Mouse (Mus musculus) intestine, postnatal 0 days (tissue): Measurements from ENCODE around the gene Gjc2. TPM values are rescaled to one million over a fixed set of nuclear protein-coding genes. Genes with fewer than 3 reads are reported as not detected.
A peak's percentile ranks its signal among the peaks of the same experiment; 100 is the strongest.

ENCODE experiments used
- ATAC-seq: fragments of 200-750 bp; cut with Nextera tagmentation; 2 replicates; pipeline ENCODE4 v1.8.0; 2017; ENCODE audit warnings: mild to moderate bottlenecking, moderate TSS enrichment, moderate library complexity
- H3K27ac ChIP-seq: fragments of 300-500 bp; sonication (generic); 2 replicates; pipeline ENCODE4 v1.5.1; 2014; ENCODE audit warnings: mild to moderate bottlenecking, low read depth, low read length, moderate library complexity
- H3K27me3 ChIP-seq: fragments of 300-500 bp; sonication (generic); replicated peaks from 2 replicates; pipeline ENCODE4 v1.6.1; 2014; ENCODE audit warnings: low read length, mixed read lengths; ENCODE audit not compliant: control insufficient read depth, insufficient read depth
- H3K36me3 ChIP-seq: fragments of 300-500 bp; sonication (generic); 2 replicates; pipeline ENCODE4 v1.6.1; 2014; ENCODE audit warnings: mild to moderate bottlenecking, moderate library complexity; ENCODE audit not compliant: control insufficient read depth, insufficient read depth
- H3K4me1 ChIP-seq: fragments of 300-500 bp; sonication (generic); replicated peaks from 2 replicates; pipeline ENCODE4 v1.6.1; 2014; ENCODE audit warnings: antibody characterized with exemption, low read length, mixed read lengths; ENCODE audit not compliant: control insufficient read depth, insufficient read depth
- H3K4me2 ChIP-seq: fragments of 300-500 bp; sonication (generic); replicated peaks from 2 replicates; pipeline ENCODE4 v1.6.1; 2014; ENCODE audit warnings: low read depth, mild to moderate bottlenecking, moderate library complexity
- H3K4me3 ChIP-seq: fragments of 300-500 bp; sonication (generic); 2 replicates; pipeline ENCODE4 v1.5.1; 2014; ENCODE audit warnings: low read depth, low read length
- H3K9ac ChIP-seq: fragments of 300-500 bp; sonication (generic); 2 replicates; pipeline ENCODE4 v1.6.1; 2014; ENCODE audit warnings: mild to moderate bottlenecking, low read depth, low read length
- H3K9me3 ChIP-seq: fragments of 300-500 bp; sonication (generic); 2 replicates; pipeline ENCODE4 v1.6.1; 2016; ENCODE audit warnings: mixed run types; ENCODE audit not compliant: control insufficient read depth
- CTCF ChIP-seq: sonication (generic); IDR thresholded peaks from 2 replicates; pipeline ENCODE4 v1.5.1; 2016; ENCODE audit warnings: low read depth, mild to moderate bottlenecking, control low read depth, antibody characterized with exemption, moderate library complexity
- WGBS: fragments of 180-500 bp; shearing (Covaris S2); extraction: QIAGEN DNeasy Blood & Tissue Kit; methylation state at CpG from one replicate; pipeline ENCODE4 v1.1.7; 2014; 5-methylcytosine and 5-hydroxymethylcytosine counted together
- polyA plus RNA-seq: library from polyadenylated mRNA; unstranded; fragments of >200 nt; fragmentation: Nextera tagmentation; extraction: Ambion mirVana; gene quantifications from 2 replicates; pipeline ENCODE4 v1.2.1, GENCODE M21; 2015

Gene Gjc2
- polyA plus RNA-seq, 1 experiment from 2014 or later: 2.2 TPM

DNA sequence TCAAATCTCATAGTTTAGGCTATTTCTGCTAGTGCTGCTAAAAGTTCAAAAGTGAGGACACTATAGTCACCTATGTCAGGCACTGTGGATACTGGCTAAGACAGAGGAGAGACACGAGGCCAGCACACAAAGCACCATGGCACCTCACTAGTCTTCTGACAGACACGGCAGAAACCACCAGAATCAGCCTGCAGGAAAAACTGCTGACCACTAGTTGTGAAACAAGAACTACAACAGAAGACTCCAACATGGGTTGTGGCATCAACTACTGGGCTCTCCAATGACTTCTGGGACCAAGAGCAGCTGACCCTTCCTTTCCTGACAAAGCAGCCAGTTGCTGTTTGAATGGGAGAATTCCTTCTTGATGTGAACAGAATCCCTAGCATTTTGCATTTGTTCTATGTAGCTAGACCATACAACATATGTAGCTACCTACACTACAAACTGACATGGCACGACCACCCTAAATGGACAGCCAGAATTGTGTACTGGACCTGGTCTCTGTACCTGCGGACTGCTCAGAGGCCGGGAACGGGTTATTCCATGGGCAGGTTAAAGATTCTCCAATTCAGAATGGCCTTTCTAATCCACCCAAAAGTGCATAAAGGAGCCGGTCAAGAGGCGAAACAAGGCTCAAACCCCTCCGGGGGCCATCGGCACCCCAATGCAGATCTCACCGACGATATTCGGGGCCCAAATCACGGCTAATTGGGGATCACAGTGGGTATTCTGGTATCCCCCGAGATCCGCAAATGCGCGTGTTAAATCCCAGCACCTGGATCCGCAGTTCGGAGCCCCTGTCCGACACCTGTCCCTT lies 44.0 kb upstream of the Gjc2 start:
- peak overlapping the region; percentile 100 for H3K9ac ChIP-seq
- no peak for ATAC-seq
- H3K36me3 ChIP-seq: peaks cover 4% of the 10 kb centered on the region; the same call in 1 of the 2 replicates
- peak overlapping the region; percentile 99 for H3K4me3 ChIP-seq
- peak overlapping the region; percentile 100 for H3K27ac ChIP-seq
- WGBS: 1% methylated on average over 21 of the region's 21 CpGs
- no peaks in the 10 kb centered on the region for H3K27me3 ChIP-seq
- H3K4me2 ChIP-seq: peak overlapping the region; percentile 74
- no peak for TF ChIP-seq CTCF
- H3K9me3 ChIP-seq: no peaks in the 10 kb centered on the region
- peaks cover 17% of the 10 kb centered on the region; the same call in 1 of the 2 replicates for H3K4me1 ChIP-seq

DNA sequence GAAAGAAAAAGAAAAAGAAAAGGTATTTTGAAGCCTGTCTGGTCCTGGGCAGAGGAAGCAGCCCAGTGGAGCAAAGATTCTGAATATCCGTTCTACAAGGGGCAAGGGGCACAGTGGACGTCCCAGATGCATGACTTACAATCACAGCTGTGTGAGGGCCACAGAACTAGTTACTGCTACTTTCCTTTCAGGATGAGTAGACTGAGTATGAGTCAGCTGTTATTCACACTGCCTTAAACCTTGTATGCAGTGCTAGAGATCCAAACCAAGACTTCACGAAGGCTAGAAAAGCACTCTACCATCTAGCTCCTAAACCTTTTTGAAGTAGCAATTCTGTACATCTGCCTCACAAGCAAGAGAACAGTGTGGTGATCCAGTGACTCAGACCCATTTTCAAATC lies 43.2 kb upstream of the Gjc2 start:
- Histone ChIP-seq H3K4me2 (peak overlapping the region; percentile 74), H3K4me3 (peak overlapping the region; percentile 99), H3K27ac (peak overlapping the region; percentile 1), H3K27me3 (no peaks in the 10 kb centered on the region), H3K9ac (0 out of 2 replicates have a peak overlapping the region, but pooled peaks have one; percentile 100), H3K36me3 (peaks cover 4% of the 10 kb centered on the region; the same call in 1 of the 2 replicates), H3K9me3 (no peaks in the 10 kb centered on the region), H3K4me1 (peaks cover 24% of the 10 kb centered on the region; the same call in 1 of the 2 replicates)
- 10% methylated on average over 3 of the region's 3 CpGs for WGBS
- no peak for TF ChIP-seq CTCF
- no peak for ATAC-seq

DNA sequence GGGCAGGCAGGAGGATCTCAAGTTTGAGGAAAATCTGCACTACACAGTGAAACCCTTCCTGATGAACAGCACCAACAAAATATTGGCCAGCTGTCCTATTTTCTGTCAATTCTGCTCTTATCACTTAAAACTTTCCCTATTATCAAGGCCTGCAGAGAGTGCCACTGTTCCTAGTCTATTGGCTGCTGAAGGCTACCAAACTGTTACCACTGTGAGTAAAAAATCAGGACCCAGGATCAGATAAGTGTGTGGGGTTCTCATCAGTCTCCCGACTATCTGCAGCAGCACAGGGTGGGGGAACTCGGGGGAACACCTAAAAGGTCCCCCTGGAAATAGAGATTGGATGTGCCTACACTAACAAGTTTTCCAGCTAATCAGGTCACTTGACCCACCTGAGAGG lies 42.2 kb upstream of the Gjc2 start:
- H3K4me2 ChIP-seq: peak overlapping the region; percentile 74
- no peak overlapping the region; the same call in 1 of the 2 replicates for H3K27ac ChIP-seq
- no peak overlapping the region for H3K9ac ChIP-seq
- ATAC-seq: no peak
- peaks cover 24% of the 10 kb centered on the region; the same call in 1 of the 2 replicates for H3K4me1 ChIP-seq
- no peak for TF ChIP-seq CTCF
- no peaks in the 10 kb centered on the region for H3K9me3 ChIP-seq
- no peaks in the 10 kb centered on the region for H3K27me3 ChIP-seq
- WGBS: 43% methylated on average over 2 of the region's 2 CpGs
- peaks cover 4% of the 10 kb centered on the region; the same call in 1 of the 2 replicates for H3K36me3 ChIP-seq
- peak overlapping the region; percentile 4; the same call in 1 of the 2 replicates for H3K4me3 ChIP-seq

DNA sequence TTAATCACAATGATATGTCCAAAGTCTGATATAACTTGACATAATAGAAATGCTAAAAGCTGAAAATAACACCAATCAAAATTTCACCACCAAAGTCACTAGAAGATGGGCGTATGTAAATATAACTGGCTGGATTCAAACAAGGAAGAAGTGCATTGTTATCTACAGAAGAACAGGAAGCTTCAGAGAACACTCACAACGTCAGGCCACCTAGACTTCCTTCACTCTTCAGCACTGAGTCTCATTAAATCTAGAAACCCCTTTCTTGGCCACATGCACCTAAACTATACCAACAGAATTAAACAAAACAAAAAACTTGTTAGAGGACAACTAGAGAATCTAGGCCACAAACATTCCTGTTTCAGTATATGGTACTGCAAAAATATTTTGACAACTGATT lies 41.5 kb upstream of the Gjc2 start:
- Histone ChIP-seq H3K4me2 (no peak overlapping the region; the same call in 1 of the 2 replicates), H3K4me3 (no peak overlapping the region), H3K36me3 (peaks cover 4% of the 10 kb centered on the region; the same call in 1 of the 2 replicates), H3K9ac (no peak overlapping the region), H3K27me3 (no peaks in the 10 kb centered on the region), H3K27ac (no peak overlapping the region), H3K4me1 (peaks cover 24% of the 10 kb centered on the region; the same call in 1 of the 2 replicates), H3K9me3 (no peaks in the 10 kb centered on the region)
- no peak for ATAC-seq
- no peak for TF ChIP-seq CTCF
- WGBS: 25% methylated on average over 2 of the region's 2 CpGs

DNA sequence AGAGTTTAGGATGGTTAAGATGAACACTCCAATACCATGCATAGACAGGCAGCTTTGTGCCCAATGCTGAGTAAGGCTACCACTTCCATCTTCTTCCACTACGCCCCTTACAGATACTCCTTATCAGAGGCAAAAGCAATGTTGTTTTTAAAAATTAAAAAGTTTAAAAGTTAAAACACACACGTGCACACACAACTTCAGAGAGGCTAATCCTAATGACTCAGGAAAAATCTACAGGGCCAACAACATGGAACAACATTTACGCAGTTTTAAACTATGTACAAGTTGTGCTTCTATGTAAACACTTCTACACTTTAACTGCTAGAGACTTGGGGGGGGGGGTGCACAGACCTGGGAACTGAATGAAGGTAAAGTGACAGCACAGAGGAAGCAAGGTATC lies 41.0 kb upstream of the Gjc2 start:
- Histone ChIP-seq H3K4me1 (peaks cover 24% of the 10 kb centered on the region; the same call in 1 of the 2 replicates), H3K9ac (no peak overlapping the region), H3K27ac (no peak overlapping the region), H3K27me3 (no peaks in the 10 kb centered on the region), H3K4me2 (no peak overlapping the region), H3K36me3 (peaks cover 4% of the 10 kb centered on the region; the same call in 1 of the 2 replicates), H3K4me3 (no peak overlapping the region), H3K9me3 (no peaks in the 10 kb centered on the region)
- no peak for TF ChIP-seq CTCF
- 63% methylated on average over 3 of the region's 3 CpGs for WGBS
- no peak for ATAC-seq

DNA sequence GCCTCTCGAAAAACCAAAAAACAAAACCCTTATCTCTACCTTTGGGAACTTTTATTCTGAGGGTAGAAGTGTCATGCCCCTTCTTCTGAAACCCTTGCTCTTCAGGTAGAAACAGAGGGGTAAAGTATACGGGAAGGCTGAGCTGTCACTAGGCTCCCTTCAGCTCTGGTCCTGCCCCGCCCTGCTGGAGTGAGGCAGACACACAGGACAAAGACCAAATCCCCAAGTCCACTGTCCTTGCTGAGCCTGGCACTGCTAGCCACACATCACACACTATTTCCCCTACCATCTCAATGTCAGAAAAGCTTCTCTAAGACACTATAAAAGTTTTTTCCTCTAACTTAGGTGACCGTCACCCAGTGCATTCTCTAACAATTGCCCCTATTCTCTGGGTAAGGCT lies 39.3 kb upstream of the Gjc2 start:
- Histone ChIP-seq H3K4me3 (no peak overlapping the region), H3K27ac (no peak overlapping the region; the same call in 1 of the 2 replicates), H3K4me2 (no peak overlapping the region; the same call in 1 of the 2 replicates), H3K9ac (no peak overlapping the region), H3K36me3 (peaks cover 4% of the 10 kb centered on the region; the same call in 1 of the 2 replicates), H3K4me1 (peaks cover 31% of the 10 kb centered on the region), H3K27me3 (no peaks in the 10 kb centered on the region), H3K9me3 (no peaks in the 10 kb centered on the region)
- WGBS: 65% methylated on average over 4 of the region's 4 CpGs
- no peak for TF ChIP-seq CTCF
- no peak for ATAC-seq
